Mouse (Mus musculus) G1E (cell line): ENCODE measurements around the gene Plod2.

Experiments
- CTCF ChIP-seq: IDR thresholded peaks from 2 replicates; pipeline ENCODE4 v1.5.1; 2012; ENCODE audit warnings: low read depth, low read length, inconsistent platforms, mixed read lengths
- GATA2 ChIP-seq: IDR thresholded peaks from 2 replicates; pipeline ENCODE4 v1.6.1; 2012; ENCODE audit warnings: low read depth, low read length, inconsistent platforms, borderline replicate concordance

GRCm38 (mm10) chr9:92499710-92500410, 42.2 kb upstream of the Plod2 start:
- TF ChIP-seq GATA2 (no peak), CTCF (peak; percentile 33; the same call in 1 of the 2 replicates)
